In genomic region chr13:91365270-91365952, GRCm38 (mm10) we compare ENCODE assay signal across 8 mouse cellular contexts.
DNase-seq lines count a peak whose midpoint lies in the region; ATAC-seq and TF ChIP-seq lines count a peak whose summit lies in the region.

No protein-coding gene starts in this region.

- no peaks in the 10 kb centered on the region for H3K9me3 ChIP-seq in kidney, embryonic 14.5 days (ENCODE audit: control insufficient read depth, low read length)
- no peaks in the 10 kb centered on the region for H3K9me3 ChIP-seq in embryonic facial prominence, embryonic 14.5 days (ENCODE audit: control insufficient read depth, low read length)
- no peaks in the 10 kb centered on the region for H3K9me3 ChIP-seq in heart, embryonic 12.5 days (replicated peaks)
- H3K9me3 ChIP-seq in limb, embryonic 14.5 days (ENCODE audit: control insufficient read depth, low read length), result no peaks in the 10 kb centered on the region

- no peak overlapping the region for H3K27ac ChIP-seq in kidney, embryonic 14.5 days (ENCODE audit: low read depth, low read length)
- peak overlapping the region; percentile 19; the same call in 1 of the 2 replicates for H3K27ac ChIP-seq in embryonic facial prominence, embryonic 14.5 days (replicated peaks; ENCODE audit: low read depth, low read length)
- H3K27ac ChIP-seq in heart, embryonic 12.5 days (ENCODE audit: poor library complexity, severe bottlenecking), result peak overlapping the region; percentile 56
- H3K27ac ChIP-seq in limb, embryonic 14.5 days (replicated peaks; ENCODE audit: low read depth, low read length), result peak overlapping the region; percentile 48

- H3K36me3 ChIP-seq in kidney, embryonic 14.5 days (ENCODE audit: control insufficient read depth, insufficient read depth, low read length), result no peaks in the 10 kb centered on the region
- no peaks in the 10 kb centered on the region for H3K36me3 ChIP-seq in embryonic facial prominence, embryonic 14.5 days (ENCODE audit: control insufficient read depth, insufficient read depth, low read length)
- no peaks in the 10 kb centered on the region for H3K36me3 ChIP-seq in heart, embryonic 12.5 days
- no peaks in the 10 kb centered on the region for H3K36me3 ChIP-seq in limb, embryonic 14.5 days (ENCODE audit: control insufficient read depth, insufficient read depth, low read length)

- H3K4me2 ChIP-seq in kidney, embryonic 14.5 days (replicated peaks; ENCODE audit: low read depth, low read length), result no peak overlapping the region
- no peak overlapping the region for H3K4me2 ChIP-seq in embryonic facial prominence, embryonic 14.5 days (ENCODE audit: low read depth, low read length)
- no peak overlapping the region for H3K4me2 ChIP-seq in heart, embryonic 12.5 days
- H3K4me2 ChIP-seq in limb, embryonic 14.5 days (replicated peaks; ENCODE audit: low read depth, low read length, severe bottlenecking), result no peak overlapping the region

- peak; percentile 95 for DNase-seq in kidney, adult 11 months
- peak; percentile 45 for DNase-seq in embryonic facial prominence, embryonic 14.5 days (ENCODE audit: low spot score)
- peak; percentile 93 for DNase-seq in kidney, postnatal 10 days
- DNase-seq in limb, embryonic 14.5 days (ENCODE audit: low spot score), result peak; percentile 55
- peak; percentile 90 for DNase-seq in ovary, postnatal 36 days (ENCODE audit: low spot score)

- peaks cover 7% of the 10 kb centered on the region; the same call in 1 of the 2 replicates for H3K4me1 ChIP-seq in kidney, embryonic 14.5 days (ENCODE audit: control insufficient read depth, insufficient read depth, low read length)
- peaks cover 33% of the 10 kb centered on the region for H3K4me1 ChIP-seq in embryonic facial prominence, embryonic 14.5 days (ENCODE audit: control insufficient read depth, insufficient read depth, low read length)
- H3K4me1 ChIP-seq in heart, embryonic 12.5 days (replicated peaks), result peaks cover 35% of the 10 kb centered on the region
- peaks cover 43% of the 10 kb centered on the region for H3K4me1 ChIP-seq in limb, embryonic 14.5 days (ENCODE audit: control insufficient read depth, insufficient read depth, low read length)

- H3K4me3 ChIP-seq in kidney, embryonic 14.5 days (ENCODE audit: low read length), result no peak overlapping the region
- H3K4me3 ChIP-seq in embryonic facial prominence, embryonic 14.5 days (ENCODE audit: low read depth, low read length), result no peak overlapping the region
- H3K4me3 ChIP-seq in heart, embryonic 12.5 days, result no peak overlapping the region
- H3K4me3 ChIP-seq in limb, embryonic 14.5 days (replicated peaks; ENCODE audit: low read length), result no peak overlapping the region

- TF ChIP-seq POLR2A in limb, embryonic 14.5 days (IDR thresholded peaks at IDR 0.05; ENCODE audit: borderline replicate concordance, extremely low read depth, insufficient read depth, insufficient read length), result no peak

- H3K9ac ChIP-seq in kidney, embryonic 14.5 days (ENCODE audit: low read depth, low read length), result no peak overlapping the region
- H3K9ac ChIP-seq in embryonic facial prominence, embryonic 14.5 days (ENCODE audit: low read depth, low read length), result no peak overlapping the region
- H3K9ac ChIP-seq in heart, embryonic 12.5 days, result no peak overlapping the region
- H3K9ac ChIP-seq in limb, embryonic 14.5 days (ENCODE audit: low read depth, low read length, severe bottlenecking), result no peak overlapping the region

- no peaks in the 10 kb centered on the region for H3K27me3 ChIP-seq in kidney, embryonic 14.5 days (ENCODE audit: control insufficient read depth, insufficient read depth, low read length)
- H3K27me3 ChIP-seq in embryonic facial prominence, embryonic 14.5 days (replicated peaks; ENCODE audit: control insufficient read depth, insufficient read depth, low read length), result no peaks in the 10 kb centered on the region
- no peaks in the 10 kb centered on the region for H3K27me3 ChIP-seq in heart, embryonic 12.5 days (replicated peaks)
- H3K27me3 ChIP-seq in limb, embryonic 14.5 days (ENCODE audit: control insufficient read depth, insufficient read depth, low read length), result no peaks in the 10 kb centered on the region

- no peak for ATAC-seq in kidney, embryonic 14.5 days (ENCODE audit: low FRiP score, low TSS enrichment)
- peak; percentile 59 for ATAC-seq in embryonic facial prominence, embryonic 14.5 days (ENCODE audit: low read depth)
- ATAC-seq in heart, embryonic 12.5 days (ENCODE audit: insufficient number of reproducible peaks, low FRiP score), result peak; percentile 69
- ATAC-seq in limb, embryonic 14.5 days (ENCODE audit: low FRiP score, low read depth), result peak; percentile 45; the same call in 1 of the 2 replicates
- ATAC-seq in erythroblast, adult 5-6 weeks (replicated peaks; ENCODE audit: low FRiP score, poor library complexity, severe bottlenecking), result no peak

- WGBS in kidney, embryonic 14.5 days, result 75% methylated on average over 2 of the region's 2 CpGs
- WGBS in embryonic facial prominence, embryonic 14.5 days, result 59% methylated on average over 2 of the region's 2 CpGs
- 41% methylated on average over 2 of the region's 2 CpGs for WGBS in heart, embryonic 12.5 days
- WGBS in limb, embryonic 14.5 days, result 29% methylated on average over 2 of the region's 2 CpGs

Comparison
In these comparisons a context has a peak if more than half of its experiments do, and no peak if none do; other contexts are left out.
1. DNase-seq: peak in every context shown above with its lines; median percentile 95 in kidney, adult 11 months; 93 in kidney, postnatal 10 days; 90 in ovary, postnatal 36 days; 55 in limb, embryonic 14.5 days; 45 in embryonic facial prominence, embryonic 14.5 days.
2. ATAC-seq: peak in embryonic facial prominence, embryonic 14.5 days (single experiment), heart, embryonic 12.5 days (single experiment) and limb, embryonic 14.5 days (single experiment); none in kidney, embryonic 14.5 days (single experiment) and erythroblast, adult 5-6 weeks (single experiment).